Mouse (Mus musculus) CH12.LX (cell line): ENCODE results near the gene 4933411K16Rik. TPM values are rescaled to one million over a fixed set of nuclear protein-coding genes. Genes with fewer than 3 reads are reported as not detected.

ENCODE experiments used
- DNase-seq: peaks from one replicate; pipeline ENCODE4 v3.0.0-alpha.2; 2013; ENCODE audit errors: extremely low read depth
- H3K27ac ChIP-seq: 2 replicates; pipeline ENCODE4 v1.5.1; 2012; ENCODE audit warnings: low read depth, mild to moderate bottlenecking, control low read depth, moderate library complexity; ENCODE audit not compliant: insufficient read depth
- H3K27me3 ChIP-seq: replicated peaks from 2 replicates; pipeline ENCODE3; 2012; ENCODE audit warnings: inconsistent platforms
- H3K36me3 ChIP-seq, 2 experiments: replicated peaks in 1 of 2; 2 replicates each; pipeline versions ENCODE3 to v1.6.1; 2012; ENCODE audit warnings: inconsistent platforms in 1 of 2, low read length in 1 of 2, mild to moderate bottlenecking in 1 of 2, mixed read lengths in 1 of 2, moderate library complexity in 1 of 2; ENCODE audit not compliant: control insufficient read depth in 1 of 2, insufficient read depth in 1 of 2
- H3K4me1 ChIP-seq, 2 experiments: 2 replicates each; pipeline ENCODE4 v1.6.1; 2012; ENCODE audit warnings: inconsistent platforms in 1 of 2, moderate library complexity in 1 of 2; ENCODE audit not compliant: insufficient read depth in 2 of 2, control insufficient read depth in 1 of 2
- H3K4me2 ChIP-seq: 2 replicates; pipeline ENCODE4 v1.6.1; 2012; ENCODE audit warnings: low read depth, mild to moderate bottlenecking, control low read depth; ENCODE audit not compliant: poor library complexity, insufficient read depth, severe bottlenecking
- H3K4me3 ChIP-seq, 3 experiments: fragments of 150-350 bp in 1 of 3; sonication (generic) in 1 of 3; replicated peaks in 1 of 3; 2 replicates each; pipeline versions ENCODE3 to v1.5.1; 2011 to 2012; ENCODE audit warnings: low read depth in 2 of 3, low read length in 2 of 3, mild to moderate bottlenecking in 2 of 3, moderate library complexity in 2 of 3, control low read depth in 1 of 3, improper control_type of control experiment in 1 of 3, inconsistent platforms in 1 of 3, mixed read lengths in 1 of 3; ENCODE audit not compliant: poor library complexity in 1 of 3
- H3K79me2 ChIP-seq: replicated peaks from 2 replicates; pipeline ENCODE4 v1.6.1; 2012; ENCODE audit warnings: mild to moderate bottlenecking, moderate library complexity; ENCODE audit not compliant: control insufficient read depth, poor library complexity, insufficient read depth, severe bottlenecking; ENCODE audit errors: extremely low read depth
- H3K9ac ChIP-seq: 2 replicates; pipeline ENCODE4 v1.6.1; 2012; ENCODE audit warnings: low read depth, mild to moderate bottlenecking, control low read depth, moderate library complexity; ENCODE audit not compliant: insufficient read depth
- H3K9me3 ChIP-seq: replicated peaks from 2 replicates; pipeline ENCODE3; 2012; ENCODE audit warnings: low read length, inconsistent platforms, mixed read lengths
- CHD1 ChIP-seq: IDR thresholded peaks from 2 replicates; pipeline ENCODE4 v1.6.1; 2012; ENCODE audit warnings: low read depth, low read length, improper control_type of control experiment, inconsistent platforms
- CHD2 ChIP-seq: IDR thresholded peaks from 2 replicates; pipeline ENCODE4 v1.6.1; 2011; ENCODE audit warnings: low read length, improper control_type of control experiment
- E2F4 ChIP-seq: IDR thresholded peaks from 2 replicates; pipeline ENCODE4 v1.6.1; 2011; ENCODE audit warnings: low read depth, low read length, improper control_type of control experiment; ENCODE audit not compliant: insufficient replicate concordance
- GABPA ChIP-seq: IDR thresholded peaks from 2 replicates; pipeline ENCODE4 v1.6.1; 2012; ENCODE audit warnings: low read depth, low read length, improper control_type of control experiment, inconsistent platforms; ENCODE audit not compliant: insufficient replicate concordance
- HCFC1 ChIP-seq: IDR thresholded peaks from 2 replicates; pipeline ENCODE4 v1.6.1; 2012; ENCODE audit warnings: low read depth, mild to moderate bottlenecking, inconsistent platforms, low read length, improper control_type of control experiment
- JUN ChIP-seq: IDR thresholded peaks from 2 replicates; pipeline ENCODE4 v1.6.1; 2011; ENCODE audit warnings: low read depth, mild to moderate bottlenecking, low read length, improper control_type of control experiment, moderate library complexity; ENCODE audit not compliant: insufficient read depth
- MAX ChIP-seq: IDR thresholded peaks from 2 replicates; pipeline ENCODE4 v1.6.1; 2011; ENCODE audit warnings: low read length, improper control_type of control experiment
- MAZ ChIP-seq: IDR thresholded peaks from 2 replicates; pipeline ENCODE4 v1.6.1; 2012; ENCODE audit warnings: low read depth, mild to moderate bottlenecking, inconsistent platforms, low read length, improper control_type of control experiment, moderate library complexity
- MXI1 ChIP-seq: IDR thresholded peaks from 2 replicates; pipeline ENCODE4 v1.6.1; 2011; ENCODE audit warnings: mild to moderate bottlenecking, low read depth, low read length, improper control_type of control experiment
- MYC ChIP-seq: IDR thresholded peaks from 2 replicates; pipeline ENCODE4 v1.6.1; 2011; ENCODE audit warnings: low read depth, mild to moderate bottlenecking, improper control_type of control experiment, low read length
- NRF1 ChIP-seq: IDR thresholded peaks from 2 replicates; pipeline ENCODE4 v1.6.1; 2014; ENCODE audit warnings: low read depth, mild to moderate bottlenecking, inconsistent platforms, low read length, improper control_type of control experiment, moderate library complexity
- RAD21 ChIP-seq: IDR thresholded peaks from 2 replicates; pipeline ENCODE4 v1.6.1; 2011; ENCODE audit warnings: low read depth, mild to moderate bottlenecking, low read length, improper control_type of control experiment, moderate library complexity
- RCOR1 ChIP-seq: conservative IDR thresholded peaks from 2 replicates; pipeline ENCODE4 v1.6.1; 2012; ENCODE audit warnings: low read depth, mild to moderate bottlenecking, inconsistent platforms, low read length, improper control_type of control experiment
- SIN3A ChIP-seq: IDR thresholded peaks from 2 replicates; pipeline ENCODE4 v1.6.1; 2012; ENCODE audit warnings: low read length, improper control_type of control experiment, inconsistent platforms
- SMC3 ChIP-seq: IDR thresholded peaks from 2 replicates; pipeline ENCODE4 v1.6.1; 2011; ENCODE audit warnings: low read depth, low read length, improper control_type of control experiment
- TBP ChIP-seq: conservative IDR thresholded peaks from 2 replicates; pipeline ENCODE4 v1.6.1; 2011; ENCODE audit warnings: low read depth, low read length, improper control_type of control experiment
- TCF12 ChIP-seq: IDR thresholded peaks from 2 replicates; pipeline ENCODE4 v1.6.1; 2014; ENCODE audit warnings: low read depth, mild to moderate bottlenecking, inconsistent platforms, low read length, improper control_type of control experiment
- USF1 ChIP-seq: IDR thresholded peaks from 2 replicates; pipeline ENCODE4 v1.6.1; 2014; ENCODE audit warnings: low read depth, mild to moderate bottlenecking, inconsistent platforms, low read length, improper control_type of control experiment
- USF2 ChIP-seq: conservative IDR thresholded peaks from 2 replicates; pipeline ENCODE4 v1.6.1; 2011; ENCODE audit warnings: low read depth, low read length, improper control_type of control experiment
- ZKSCAN1 ChIP-seq: IDR thresholded peaks from 2 replicates; pipeline ENCODE4 v1.6.1; 2012; ENCODE audit warnings: low read depth, inconsistent platforms, low read length, improper control_type of control experiment, borderline replicate concordance
- ZMIZ1 ChIP-seq: IDR thresholded peaks from 2 replicates; pipeline ENCODE4 v1.6.1; 2012; ENCODE audit warnings: low read depth, mild to moderate bottlenecking, inconsistent platforms, low read length, improper control_type of control experiment
- dilution Hi-C: fragments of 300-500 bp; cut with MboI; formaldehyde crosslinking; loops from 2 replicates; pipeline ENCODE4 v1.14.3; 2020; ENCODE audit warnings: low sequenced_read_pairs; ENCODE audit not compliant: extremely low pct_unique_long_range_greater_than_20kb, extremely low pct_ligation_motif_present
- in situ Hi-C: fragments of 300-500 bp; cut with MboI; formaldehyde crosslinking; loops from 3 replicates; pipeline ENCODE4 v1.14.3; 2019; ENCODE audit warnings: low sequenced_read_pairs, low pct_ligation_motif_present, low pct_unique_long_range_greater_than_20kb, mixed read lengths
- polyA plus RNA-seq: library from polyadenylated mRNA; unstranded; fragments of >175 nt; gene quantifications from 2 replicates; pipeline ENCODE4 v1.2.1, GENCODE M21; 2012; ENCODE audit warnings: low read depth; ENCODE audit not compliant: insufficient read length
- total RNA-seq, 2 experiments: library from RNA; depleted of rRNA; stranded (reverse); fragments of 300-350 nt in 1 of 2; fragments of >200 nt in 1 of 2; gene quantifications; 2 replicates each; pipeline ENCODE4 v1.2.3; 2012 to 2014

Gene 4933411K16Rik
- total and polyA plus RNA-seq, 3 experiments = not detected

DNA sequence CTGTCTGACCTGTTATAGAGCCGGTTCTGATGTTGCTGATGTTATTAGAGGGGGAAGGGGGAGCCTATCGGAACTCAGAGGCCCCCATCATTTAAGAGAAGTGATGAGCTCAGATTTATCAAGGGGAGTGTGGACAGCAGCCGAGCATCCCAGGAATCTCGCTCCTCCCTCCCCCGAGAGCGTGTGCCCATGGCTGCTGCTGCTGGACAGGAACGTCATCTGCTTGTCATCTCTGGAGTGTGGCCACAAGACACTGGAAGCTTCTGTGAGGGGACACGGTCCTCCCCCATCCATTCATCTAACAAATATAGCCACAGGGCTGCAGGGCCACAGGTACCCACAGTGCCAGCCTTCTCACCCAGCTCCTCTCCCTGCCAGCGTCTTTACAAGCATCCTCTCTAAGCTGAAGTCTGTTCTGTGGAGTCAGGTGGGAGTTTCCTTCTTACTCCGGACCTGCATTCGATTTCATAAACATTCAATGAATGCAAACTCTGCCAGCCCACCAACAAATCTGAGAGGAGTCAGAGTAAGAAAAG is 14.8 kb upstream of the 4933411K16Rik start:
- TF ChIP-seq MXI1 (no peak), SIN3A (no peak), JUN (no peak), MAX (no peak), CHD1 (no peak), TBP (no peak), USF1 (no peak), MAZ (no peak)
- Histone ChIP-seq H3K9me3 (no peaks in the 10 kb centered on the region), H3K9ac (no peak overlapping the region), H3K36me3 (peaks cover 0 to 23% of the 10 kb centered on the region in 2 experiments), H3K4me2 (no peak overlapping the region), H3K27ac (no peak overlapping the region), H3K4me3 (no peak overlapping the region), H3K4me1 (peaks cover 0 to 3% of the 10 kb centered on the region in 2 experiments; a peak in 2 of 4 replicates), H3K27me3 (peaks cover 37% of the 10 kb centered on the region), H3K79me2 (no peaks in the 10 kb centered on the region)
- dilution Hi-C loops (no loop called here), in situ Hi-C loops (no loop called here)
- no peak for DNase-seq

DNA sequence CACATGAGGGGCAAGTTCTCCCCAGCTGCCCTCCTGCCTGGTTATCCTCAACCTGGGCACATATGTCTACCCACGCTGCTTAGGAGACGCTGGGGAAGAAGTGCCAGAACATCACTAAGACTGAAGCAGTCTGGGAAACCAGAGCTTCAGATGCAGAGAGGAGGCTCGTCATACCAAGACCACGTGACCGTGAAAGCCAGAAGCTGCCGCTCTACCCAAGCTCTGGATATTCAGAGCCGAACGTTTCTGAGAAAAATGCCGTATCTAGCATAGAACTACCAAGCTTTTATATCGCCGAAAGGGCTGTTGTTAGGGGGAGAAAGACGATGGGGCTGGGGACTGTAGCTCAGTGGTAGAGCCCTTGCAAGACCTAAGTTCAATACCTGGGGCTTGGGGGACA is 13.7 kb upstream of the 4933411K16Rik start:
- TF ChIP-seq USF2 (peak; percentile 58), USF1 (peak; percentile 60), ZKSCAN1 (no peak), GABPA (no peak), JUN (no peak), MYC (no peak), RAD21 (no peak), CHD1 (no peak)
- dilution Hi-C loops = no loop called here

DNA sequence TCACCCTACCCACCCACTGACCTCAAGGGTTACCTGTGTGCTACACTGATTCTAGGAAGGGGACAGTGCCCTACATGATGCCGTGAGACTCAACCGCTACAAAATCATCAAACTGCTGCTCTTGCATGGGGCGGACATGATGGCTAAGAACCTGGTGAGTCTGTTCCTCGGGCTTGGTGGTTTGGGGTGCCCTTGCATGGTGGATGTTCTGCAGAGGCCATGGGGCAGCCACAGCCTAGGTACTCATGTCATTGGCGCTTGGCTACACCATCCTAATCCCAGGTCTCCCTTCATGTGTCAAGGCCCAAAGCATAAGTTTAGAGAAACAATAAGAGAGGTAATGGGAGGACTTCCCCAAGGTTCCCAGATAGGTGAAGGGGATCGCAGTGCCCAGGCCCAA is 8.1 kb upstream of the 4933411K16Rik start:
- no peak overlapping the region for H3K4me3 ChIP-seq
- no peaks in the 10 kb centered on the region for H3K79me2 ChIP-seq
- in situ Hi-C loops = loop anchor here (5.0 kb wide), 1 partner anchor 118 kb away; the partner anchor contains the start of gene Zfyve27
- H3K9ac ChIP-seq = no peak overlapping the region
- no peaks in the 10 kb centered on the region for H3K4me1 ChIP-seq
- H3K27ac ChIP-seq = no peak overlapping the region
- H3K9me3 ChIP-seq = peaks cover 5% of the 10 kb centered on the region
- dilution Hi-C loops = no loop called here
- H3K36me3 ChIP-seq = no peaks in the 10 kb centered on the region
- no peak for TF ChIP-seq ZMIZ1
- TF ChIP-seq JUN = no peak
- TF ChIP-seq CHD2 = no peak
- TF ChIP-seq NRF1 = no peak
- TF ChIP-seq SMC3 = no peak
- no peak for TF ChIP-seq USF2
- no peak for TF ChIP-seq MYC
- TF ChIP-seq RCOR1 = no peak
- no peak for TF ChIP-seq HCFC1
- TF ChIP-seq TCF12 = no peak
- no peak for TF ChIP-seq CHD1
- no peak for TF ChIP-seq E2F4
- no peak overlapping the region for H3K4me2 ChIP-seq
- peaks cover 54% of the 10 kb centered on the region for H3K27me3 ChIP-seq
- no peak for DNase-seq

More for the DNA sequence above, 13.7 kb upstream of the 4933411K16Rik start:
- DNase-seq = no peak
- Histone ChIP-seq H3K4me1 (peaks cover 0 to 3% of the 10 kb centered on the region in 2 experiments; a peak in 2 of 4 replicates), H3K9me3 (no peaks in the 10 kb centered on the region), H3K27ac (no peak overlapping the region), H3K4me3 (no peak overlapping the region), H3K79me2 (no peaks in the 10 kb centered on the region), H3K36me3 (peaks cover 0 to 16% of the 10 kb centered on the region in 2 experiments), H3K27me3 (peaks cover 44% of the 10 kb centered on the region), H3K4me2 (no peak overlapping the region), H3K9ac (no peak overlapping the region)
- in situ Hi-C loops = no loop called here
